Mouse (Mus musculus) thymus, postnatal 14 days (tissue): ENCODE measurements at regions not wholly inside any gene's neighbourhood (a gene's known extent, or its start where the extent isn't known, plus 50 kb on each side); places are given as distances from the start of the nearest gene placed in this dataset.

Source experiments
- DNase-seq: peaks from one replicate; pipeline ENCODE4 v3.0.0; 2021

DNA sequence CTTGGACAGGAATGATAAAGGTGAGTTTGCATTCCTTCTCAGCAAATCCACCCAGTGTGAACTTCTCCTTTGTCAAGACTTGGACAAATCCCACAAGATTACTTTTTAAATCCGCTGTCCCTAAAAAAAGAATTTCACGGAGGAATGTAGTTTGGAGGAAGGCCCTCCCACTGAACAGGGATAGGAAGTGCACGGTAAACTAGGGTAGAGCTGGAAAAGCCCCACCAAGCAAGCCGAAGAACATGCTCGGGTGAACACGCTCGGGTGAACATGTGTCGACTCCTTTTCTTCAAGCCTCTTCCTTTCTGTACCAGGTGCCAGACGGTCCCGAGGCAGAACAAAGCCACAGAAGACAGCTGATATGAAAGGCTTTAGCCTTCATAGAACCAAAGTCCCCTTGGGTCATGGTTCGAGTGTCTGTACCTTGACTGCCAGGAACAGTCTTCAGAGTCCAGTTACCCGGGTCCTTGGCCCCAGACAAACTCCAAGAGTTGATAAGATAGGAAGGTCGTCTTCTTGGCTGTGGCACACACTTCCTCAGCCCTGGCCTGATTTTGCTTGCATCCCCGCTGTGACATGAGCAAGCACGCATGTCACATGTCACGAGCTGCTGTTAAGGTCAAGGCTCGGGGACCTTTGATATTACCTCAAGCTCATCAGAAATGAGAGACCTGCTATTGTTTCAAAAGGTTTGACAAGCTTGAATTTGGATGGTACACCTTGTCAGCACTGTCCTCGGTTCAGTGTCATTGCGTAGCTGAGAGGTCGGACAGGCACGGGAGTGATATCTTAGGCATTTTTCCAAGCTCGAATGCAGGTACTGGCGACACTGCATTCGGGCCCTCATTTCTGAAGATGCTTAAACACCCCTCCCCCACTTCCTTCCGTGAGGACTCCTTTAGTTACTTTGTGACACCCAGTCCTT lies 51.5 kb upstream of the Ryk start:
- no peak for DNase-seq

DNA sequence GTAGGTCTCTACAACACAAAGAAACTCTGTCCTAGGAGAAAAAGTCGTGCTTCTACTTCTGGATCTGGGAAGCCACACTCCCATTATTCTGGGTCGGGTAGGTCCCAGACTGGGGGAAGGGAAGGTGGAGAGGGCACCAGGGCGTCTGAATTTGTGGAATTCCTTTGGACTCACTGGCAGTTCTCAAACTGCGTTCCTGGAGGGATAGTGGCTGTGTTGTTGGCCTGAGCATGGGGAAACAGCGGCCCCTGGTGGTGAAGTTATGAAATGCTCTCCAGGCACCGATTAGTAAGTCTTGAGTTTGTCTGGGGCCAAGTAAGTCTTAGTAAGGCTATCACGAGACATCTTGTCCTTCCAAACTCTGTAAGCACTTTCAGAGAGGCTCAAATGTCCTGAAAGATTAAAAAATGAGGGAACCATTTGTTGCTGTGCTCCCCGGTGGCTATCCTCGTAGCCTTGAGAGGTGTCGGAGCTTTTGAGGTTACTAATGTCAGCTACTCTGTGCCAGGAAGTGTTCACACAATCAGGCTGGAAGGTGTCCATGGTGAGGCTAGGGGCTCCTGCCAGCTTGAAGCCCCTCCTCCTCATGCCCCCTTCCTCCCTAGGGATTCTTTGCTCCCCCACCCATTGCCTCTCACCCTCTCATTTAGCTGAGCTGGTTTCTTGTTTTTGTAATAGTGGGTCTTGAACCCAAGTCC lies 50.2 kb upstream of the Ryk start:
- peak; percentile 68 for DNase-seq
